8 mouse cellular contexts compared by ENCODE assay signal in genomic region chr11:97702393-97702745, GRCm38 (mm10). TPM values are rescaled to one million over a fixed set of nuclear protein-coding genes. Genes with fewer than 3 reads are reported as not detected.
A peak's percentile ranks its signal among the peaks of the same experiment; 100 is the strongest.
DNase-seq lines count a peak whose midpoint lies in the region; ATAC-seq lines count a peak whose summit lies in the region.

No protein-coding gene starts in this region.

- WGBS in hindbrain, embryonic 15.5 days = 0% methylated on average over 24 of the region's 24 CpGs

- peaks cover 36% of the 10 kb centered on the region for H3K4me1 ChIP-seq in hindbrain, embryonic 15.5 days (replicated peaks)

- peak overlapping the region; percentile 92 for H3K4me2 ChIP-seq in hindbrain, embryonic 15.5 days

- H3K36me3 ChIP-seq in hindbrain, embryonic 15.5 days = peaks cover 11% of the 10 kb centered on the region; the same call in 1 of the 2 replicates

- H3K9ac ChIP-seq in hindbrain, embryonic 15.5 days = peak overlapping the region; percentile 77

- 0 out of 2 replicates have a peak, but pooled peaks have one; percentile 0 for ATAC-seq in hindbrain, embryonic 15.5 days (ENCODE audit: low FRiP score, low read depth)
- peak; percentile 55 for ATAC-seq in megakaryocyte, adult 5-6 weeks (ENCODE audit: poor library complexity, severe bottlenecking)

- DNase-seq in R1 (ENCODE audit: low read depth, low spot score) = peak; percentile 71
- DNase-seq in cerebellum, postnatal 14 days = peak; percentile 96 to 97
- DNase-seq in frontal cortex, postnatal 36 days (ENCODE audit: low spot score in 2 of 2) = peak; percentile 93 to 94
- peak; percentile 81 to 95 for DNase-seq in left cerebral cortex, adult 8-10 months (ENCODE audit: low spot score in 2 of 2)
- DNase-seq in right cerebral cortex, adult 18-20 months = peak; percentile 83
- peak; percentile 91 for DNase-seq in urinary bladder, adult 2 months (ENCODE audit: low spot score)

- H3K27ac ChIP-seq in hindbrain, embryonic 15.5 days (replicated peaks) = peak overlapping the region; percentile 94

- no peaks in the 10 kb centered on the region for H3K9me3 ChIP-seq in hindbrain, embryonic 15.5 days

- H3K4me3 ChIP-seq in hindbrain, embryonic 15.5 days = peak overlapping the region; percentile 91

- H3K27me3 ChIP-seq in hindbrain, embryonic 15.5 days = no peaks in the 10 kb centered on the region

RNA-seq across cellular contexts. Expression of gene Psmb3, which starts 0.8 kb away (rescaled TPM):
- polyA plus RNA-seq in hindbrain, embryonic 15.5 days (2015; fragmentation: Nextera tagmentation; extraction: Ambion mirVana) = 416 and 449 TPM in 2 replicates
- 100 to 1,000 TPM; 117 to 140 (median 132) TPM for total RNA-seq in left cerebral cortex, adult 8-10 months (2022)
- total RNA-seq in megakaryocyte, adult 5-6 weeks (2015) = 81.0 and 111 TPM in 2 replicates
- 137 and 179 TPM in 2 replicates for total RNA-seq in megakaryocyte, adult 5-6 weeks (2017)
- polyA plus RNA-seq in urinary bladder, adult 2 months (2012; rRNA removed) = 264 and 322 TPM in 2 replicates

RNA-seq across cellular contexts. Expression of gene Pcgf2, which starts 2.1 kb away (rescaled TPM):
- 18.9 and 19.5 TPM in 2 replicates for polyA plus RNA-seq in hindbrain, embryonic 15.5 days (2015; fragmentation: Nextera tagmentation; extraction: Ambion mirVana)
- 10 to 100 TPM; 35.3 to 39.6 (median 37.6) TPM for total RNA-seq in left cerebral cortex, adult 8-10 months (2022)
- total RNA-seq in megakaryocyte, adult 5-6 weeks (2015) = 2.8 and 3.1 TPM in 2 replicates
- total RNA-seq in megakaryocyte, adult 5-6 weeks (2017) = 1.0 and 2.4 TPM in 2 replicates
- polyA plus RNA-seq in urinary bladder, adult 2 months (2012; rRNA removed) = 41.1 and 46.4 TPM in 2 replicates

RNA-seq across cellular contexts. Expression of gene Cisd3, which starts 16.7 kb away (rescaled TPM):
- 33.2 and 37.0 TPM in 2 replicates for polyA plus RNA-seq in hindbrain, embryonic 15.5 days (2015; fragmentation: Nextera tagmentation; extraction: Ambion mirVana)
- 10 to 100 TPM; 44.0 to 61.2 (median 54.6) TPM for total RNA-seq in left cerebral cortex, adult 8-10 months (2022)
- total RNA-seq in megakaryocyte, adult 5-6 weeks (2015) = 18.7 and 19.8 TPM in 2 replicates
- 2.3 and 12.8 TPM in 2 replicates for total RNA-seq in megakaryocyte, adult 5-6 weeks (2017)
- 55.7 and 56.2 TPM in 2 replicates for polyA plus RNA-seq in urinary bladder, adult 2 months (2012; rRNA removed)

RNA-seq across cellular contexts. Expression of gene Mllt6, which starts 39.2 kb away (rescaled TPM):
- 3.4 and 3.5 TPM in 2 replicates for polyA plus RNA-seq in hindbrain, embryonic 15.5 days (2015; fragmentation: Nextera tagmentation; extraction: Ambion mirVana)
- total RNA-seq in left cerebral cortex, adult 8-10 months (2022) = 100 to 1,000 TPM; 141 to 184 (median 161) TPM
- 4.3 and 6.3 TPM in 2 replicates for total RNA-seq in megakaryocyte, adult 5-6 weeks (2015)
- total RNA-seq in megakaryocyte, adult 5-6 weeks (2017) = 6.9 and 7.1 TPM in 2 replicates
- polyA plus RNA-seq in urinary bladder, adult 2 months (2012; rRNA removed) = 30.2 and 37.2 TPM in 2 replicates

RNA-seq across cellular contexts. Expression of gene Pip4k2b, which starts 42.1 kb away (rescaled TPM):
- 4.0 and 4.2 TPM in 2 replicates for polyA plus RNA-seq in hindbrain, embryonic 15.5 days (2015; fragmentation: Nextera tagmentation; extraction: Ambion mirVana)
- 100 to 1,000 TPM; 109 to 123 (median 110) TPM for total RNA-seq in left cerebral cortex, adult 8-10 months (2022)
- 14.9 and 17.3 TPM in 2 replicates for total RNA-seq in megakaryocyte, adult 5-6 weeks (2015)
- 19.6 and 25.7 TPM in 2 replicates for total RNA-seq in megakaryocyte, adult 5-6 weeks (2017)
- polyA plus RNA-seq in urinary bladder, adult 2 months (2012; rRNA removed) = 17.2 and 19.1 TPM in 2 replicates

Comparison
In these comparisons a context has a peak if more than half of its experiments do, and no peak if none do; other contexts are left out.
1. Peak in every context shown above with its lines: DNase-seq, ATAC-seq, H3K4me3 ChIP-seq and H3K27ac ChIP-seq.
2. RNA of gene Pcgf2, which starts 2.1 kb away (total RNA-seq): 35.3 to 39.6 TPM in left cerebral cortex, adult 8-10 months; 1.0 to 3.1 TPM in megakaryocyte, adult 5-6 weeks; every median in the first group is over 4 times any median in the second.